Mouse (Mus musculus) c-Kit-negative CD71-positive TER-119-positive erythroid progenitor cells, embryonic 14.5 days (primary cell): Measurements from ENCODE around the gene Gm47996.
"Not testable (repeated sequence)": the region's sequence is repeated elsewhere in the genome, so short reads cannot be mapped to it uniquely, and the experiment has no call there.

Source experiments
- DNase-seq: peaks from one replicate; pipeline ENCODE4 v3.0.0-alpha.2; 2013; ENCODE audit warnings: low read depth, low spot score

The Gm47996 gene

GRCm38 (mm10) chr1:151203818-151204217 is 6.1 kb upstream of the Gm47996 start, which contains the start of gene 3110040M04Rik:
Gene 3110040M04Rik, plus strand, starts transcription at chr1:151204121.
- not testable (repeated sequence) for DNase-seq

DNA sequence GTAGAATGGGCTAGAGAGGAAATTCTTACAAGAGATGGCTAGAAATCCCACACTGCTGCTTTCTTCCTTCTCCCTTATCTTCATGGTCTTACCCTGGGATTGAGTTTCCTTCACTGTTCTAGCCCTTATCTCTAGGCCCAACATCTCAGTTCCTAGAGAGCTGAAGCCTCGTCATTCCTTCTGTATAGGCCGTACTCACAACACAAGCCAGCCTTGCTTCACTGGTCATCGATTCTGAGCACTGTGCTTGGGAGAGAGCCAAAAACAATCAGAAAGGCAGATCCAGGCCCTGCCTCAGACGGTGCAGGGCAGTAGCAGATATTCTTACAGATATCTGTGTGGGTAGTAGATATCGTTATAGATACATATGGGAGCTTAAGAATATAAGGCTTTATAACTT is 1.4 kb upstream of the Gm47996 start:
- not testable (repeated sequence) for DNase-seq

GRCm38 (mm10) chr1:151208944-151209343 is 987 bp upstream of the Gm47996 start:
- not testable (repeated sequence) for DNase-seq

DNA sequence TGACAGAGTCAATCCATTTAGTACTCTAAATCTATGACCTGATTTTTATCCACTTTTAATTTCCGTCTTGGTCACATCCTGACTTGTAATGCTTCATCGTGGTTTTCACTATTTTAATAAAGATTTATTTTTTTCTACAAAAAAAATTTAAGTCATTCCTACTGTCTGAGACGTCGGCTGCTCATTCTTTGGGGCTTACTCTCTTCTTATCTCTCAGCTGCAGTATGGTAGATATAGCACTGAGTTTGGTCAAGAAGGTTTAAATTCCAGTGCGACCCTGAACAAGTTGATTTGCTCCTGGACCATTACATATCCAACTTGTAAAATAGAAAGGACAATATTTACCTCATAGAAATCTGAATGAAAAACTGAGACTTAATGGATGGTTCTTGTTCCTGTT is 1.7 kb downstream of the Gm47996 start:
- not testable (repeated sequence) for DNase-seq

- no peak for DNase-seq
Observed at GRCm38 (mm10) chr1:151214862-151215261, 4.9 kb downstream of the Gm47996 start.

GRCm38 (mm10) chr1:151215985-151216384 is 6.1 kb downstream of the Gm47996 start:
- no peak for DNase-seq

DNA sequence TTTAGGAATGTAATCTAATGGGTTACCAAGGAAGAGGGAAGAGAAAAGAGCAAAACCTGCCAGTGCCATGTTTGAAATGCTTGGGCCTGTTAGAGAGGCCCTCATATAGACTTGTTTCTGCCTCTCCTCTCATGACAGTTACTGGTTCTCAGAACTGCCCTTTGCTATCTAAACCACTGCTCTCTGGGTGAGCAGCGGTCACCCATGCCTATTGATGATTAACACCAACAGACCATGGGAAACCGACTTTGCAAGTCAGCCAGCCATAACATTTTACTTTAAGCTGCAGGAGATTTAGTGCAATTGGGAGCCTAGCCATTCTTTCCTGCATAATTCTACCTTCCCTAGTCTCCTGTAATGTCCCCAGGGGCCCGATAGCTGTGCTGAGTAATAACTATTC is 6.5 kb downstream of the Gm47996 start:
- DNase-seq = no peak

DNA sequence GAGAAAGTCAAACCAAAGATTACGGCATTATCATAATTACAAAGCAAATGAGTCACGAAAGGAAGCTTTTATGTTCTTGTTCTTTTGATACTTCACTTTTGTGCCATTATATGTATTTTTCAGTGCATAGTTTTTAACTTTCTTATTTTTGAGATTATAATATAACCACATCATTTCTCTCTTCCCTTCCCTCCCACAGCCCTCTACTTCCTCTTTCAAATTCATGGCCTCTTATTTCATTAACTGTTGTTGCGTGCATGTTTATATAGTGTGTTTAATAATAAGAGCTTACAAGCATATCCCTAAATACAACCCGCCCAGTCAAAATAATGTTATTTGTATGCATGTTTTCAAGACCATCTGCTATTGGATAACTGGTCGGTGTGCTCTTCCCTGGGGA is 9.1 kb downstream of the Gm47996 start:
- no peak for DNase-seq

GRCm38 (mm10) chr1:151220098-151220497 is 10.2 kb downstream of the Gm47996 start:
- DNase-seq = no peak

DNA sequence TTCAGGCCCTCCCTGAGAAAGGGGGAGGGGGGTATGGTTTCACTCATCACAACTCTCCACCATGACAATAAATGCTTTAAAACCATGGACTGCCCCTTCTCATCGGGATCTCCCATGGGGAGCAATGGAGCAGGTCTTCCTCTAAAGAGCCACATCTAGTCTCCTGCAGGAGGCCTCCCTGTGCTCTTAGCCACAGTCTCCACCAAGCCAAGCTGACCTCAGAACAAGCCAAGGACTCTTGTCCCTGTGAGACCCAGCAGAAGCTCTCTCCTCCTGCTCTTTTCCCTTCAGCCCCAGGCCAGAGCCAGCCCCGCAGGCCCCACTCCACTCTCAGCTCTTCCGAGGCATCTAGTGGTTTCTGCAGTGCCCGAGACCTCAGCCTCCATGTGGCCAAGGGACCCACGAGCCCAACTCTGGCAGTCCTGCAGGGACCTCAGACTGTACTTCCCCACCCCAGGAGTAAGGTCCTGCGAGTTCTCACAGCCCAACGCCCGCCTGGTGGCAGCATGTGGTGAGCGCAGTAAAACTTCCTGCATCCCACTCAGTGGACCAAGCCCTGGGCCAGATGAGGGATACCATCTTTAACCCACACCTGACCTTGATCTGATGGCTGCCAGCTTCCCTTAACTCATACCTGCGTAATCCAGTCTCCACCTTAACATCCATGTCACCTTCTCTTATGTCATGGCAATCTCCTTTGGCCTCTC is 12.8 kb downstream of the Gm47996 start:
- no peak for DNase-seq

DNA sequence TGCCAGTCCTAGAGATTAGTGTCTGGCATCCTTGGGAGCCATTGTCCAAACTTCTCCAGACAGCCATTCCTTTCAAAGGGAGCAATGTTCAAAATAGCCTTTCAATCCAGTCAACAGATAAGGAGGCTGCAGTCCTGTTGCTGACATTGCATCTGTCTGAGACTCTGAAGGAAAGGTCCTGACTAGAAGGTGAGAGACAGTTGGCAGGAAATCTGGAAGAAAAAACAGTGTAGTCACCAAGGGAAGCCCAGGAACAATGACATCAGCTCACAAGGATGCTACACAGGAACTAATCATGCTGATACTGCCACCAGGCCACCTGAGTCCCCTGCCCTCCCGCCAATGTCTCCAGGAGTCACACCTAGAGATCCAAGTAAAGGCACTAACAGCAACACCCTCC is 13.4 kb downstream of the Gm47996 start:
- DNase-seq = no peak

DNA sequence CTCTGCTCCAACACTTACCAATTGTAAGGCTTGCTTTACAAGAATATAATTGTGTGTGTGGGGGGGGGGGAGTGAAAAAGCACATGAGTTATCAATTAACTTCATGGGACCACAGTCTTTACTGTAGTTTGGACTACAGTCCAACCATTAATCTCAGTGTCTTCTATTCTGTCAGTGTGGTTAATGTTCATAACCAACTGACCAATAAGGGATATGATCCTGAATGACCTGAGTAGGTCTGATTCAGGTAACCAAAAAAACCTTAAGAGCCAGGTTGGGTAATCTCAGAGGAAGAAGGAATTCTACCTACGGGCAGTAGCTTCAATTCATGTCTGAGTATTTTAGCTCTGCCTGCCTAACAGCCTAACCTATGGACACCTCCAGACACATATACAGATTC is 14.6 kb downstream of the Gm47996 start:
- DNase-seq = no peak

DNA sequence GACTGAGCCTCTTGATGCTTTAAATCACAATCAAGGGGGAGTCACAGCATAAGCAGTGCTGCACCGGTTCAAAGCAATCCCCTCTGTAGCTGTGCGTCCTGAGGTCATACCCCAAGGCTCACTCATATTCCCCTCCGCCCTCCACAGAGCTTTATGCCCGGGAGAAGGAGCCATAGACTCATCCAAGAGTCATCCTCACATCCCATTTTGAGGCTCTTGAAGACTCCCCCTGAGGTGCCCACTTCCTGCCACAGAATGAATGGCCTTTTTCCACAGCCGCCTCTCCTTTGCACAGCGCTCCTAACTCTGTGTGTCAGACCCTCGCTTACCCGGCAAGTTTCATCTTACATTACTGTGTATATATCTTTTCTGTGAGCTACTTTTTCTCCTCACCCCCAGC is 17.6 kb downstream of the Gm47996 start:
- no peak for DNase-seq

GRCm38 (mm10) chr1:151228320-151228989 is 18.5 kb downstream of the Gm47996 start:
- DNase-seq = no peak

DNA sequence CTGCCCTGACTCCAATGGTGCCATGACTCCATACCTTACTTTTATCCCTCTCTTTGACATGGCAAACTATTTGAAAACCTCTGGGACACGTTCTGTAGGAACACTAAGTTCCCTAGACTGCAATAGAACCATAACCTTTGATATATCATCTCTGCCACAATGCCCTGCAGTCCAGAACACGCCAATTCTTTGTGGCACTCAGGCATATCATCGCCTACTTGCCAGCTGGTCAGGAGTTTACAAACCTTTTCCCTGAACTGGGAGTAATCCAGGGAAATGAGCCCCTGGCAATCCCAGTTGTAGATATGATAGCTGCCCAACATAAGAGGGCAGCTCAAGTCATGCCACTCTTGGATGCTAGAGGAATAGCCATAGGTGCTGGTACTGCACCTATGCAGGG is 22.4 kb downstream of the Gm47996 start:
- no peak for DNase-seq

DNA sequence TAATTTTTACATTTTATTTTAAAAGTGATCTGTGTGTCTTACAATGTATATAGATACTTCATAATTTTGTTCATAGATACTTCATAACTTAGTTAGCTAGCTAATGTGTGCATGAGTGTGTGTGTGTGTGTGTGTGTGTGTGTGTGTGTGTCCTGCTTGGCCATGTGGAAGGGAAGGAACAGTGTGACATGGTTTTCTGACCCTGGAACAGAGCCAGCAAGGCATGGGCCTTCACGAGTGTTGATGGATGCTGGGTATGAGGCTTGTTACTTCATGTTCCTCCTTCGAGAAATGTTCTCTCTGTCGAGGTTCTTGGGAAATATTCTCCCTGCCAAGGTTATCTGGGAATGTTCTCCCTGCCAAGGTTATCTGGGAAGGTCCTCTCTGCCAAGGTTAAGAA is 23.8 kb downstream of the Gm47996 start:
- DNase-seq = no peak

- DNase-seq = no peak
Observed at GRCm38 (mm10) chr1:151235574-151235973, 25.6 kb downstream of the Gm47996 start.

- no peak for DNase-seq
Observed at GRCm38 (mm10) chr1:151236141-151236930, 26.4 kb downstream of the Gm47996 start.

- no peak for DNase-seq
Observed at GRCm38 (mm10) chr1:151237780-151238179, 27.8 kb downstream of the Gm47996 start.

DNA sequence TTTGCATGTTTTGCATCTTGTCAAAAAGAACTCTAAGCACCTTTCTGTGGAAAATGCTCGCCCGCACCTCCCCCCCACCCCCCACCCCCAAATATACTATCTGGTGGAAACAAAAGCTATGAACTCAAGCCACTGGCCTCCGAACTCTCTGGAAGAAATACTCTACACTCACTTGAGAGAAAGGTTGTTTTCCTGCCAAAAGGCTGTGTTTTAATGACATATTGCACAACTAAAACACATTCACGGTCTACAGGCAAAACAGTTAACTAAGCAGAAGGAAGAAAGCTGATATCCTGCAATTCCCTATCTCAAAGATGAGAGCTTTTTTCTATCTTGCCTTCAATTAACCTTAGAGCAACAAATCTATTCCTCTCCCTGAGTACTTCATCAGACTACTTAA is 33.4 kb downstream of the Gm47996 start:
- DNase-seq = no peak

DNA sequence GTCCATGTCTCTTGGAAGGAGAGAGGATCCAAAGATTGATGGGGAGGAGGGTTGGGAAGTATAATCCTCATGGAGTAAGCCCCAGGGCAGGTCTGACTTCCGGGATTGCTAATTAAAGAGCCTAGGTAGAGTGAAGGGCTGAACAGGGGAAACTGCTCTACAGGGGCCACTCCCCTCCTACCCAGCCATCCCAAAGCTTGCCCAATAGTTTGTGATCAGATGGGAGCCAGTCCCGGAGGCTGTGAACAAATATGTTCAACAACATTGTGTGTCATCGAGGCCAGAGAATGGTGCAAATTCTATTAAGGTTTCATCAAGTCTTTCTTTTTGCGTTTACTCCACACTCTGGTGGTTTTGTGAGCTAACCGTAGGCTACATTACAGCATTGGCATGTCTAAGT is 34.1 kb downstream of the Gm47996 start:
- no peak for DNase-seq

- no peak for DNase-seq
Observed at GRCm38 (mm10) chr1:151244761-151245160, 34.8 kb downstream of the Gm47996 start.
